Mouse (Mus musculus) megakaryocyte progenitor cell, adult 5-6 weeks (primary cell): ENCODE measurements at regions not wholly inside any gene's neighbourhood (a gene's known extent, or its start where the extent isn't known, plus 50 kb on each side); places are given as distances from the start of the nearest gene placed in this dataset.
A peak's percentile ranks its signal among the peaks of the same experiment; 100 is the strongest.

Experiments
- ATAC-seq: replicated peaks from 2 replicates; pipeline ENCODE4 v1.8.0; 2016; ENCODE audit warnings: mild to moderate bottlenecking, moderate TSS enrichment, inconsistent platforms; ENCODE audit not compliant: poor library complexity

- ATAC-seq, result no peak
Measured at GRCm38 (mm10) chr13:41694749-41695419, 89.2 kb downstream of the Tmem170b start.

GRCm38 (mm10) chr13:41696767-41697445 lies 91.2 kb downstream of the Tmem170b start:
- ATAC-seq, result no peak

GRCm38 (mm10) chr13:41701345-41701744 lies 95.6 kb downstream of the Tmem170b start:
- no peak for ATAC-seq

DNA sequence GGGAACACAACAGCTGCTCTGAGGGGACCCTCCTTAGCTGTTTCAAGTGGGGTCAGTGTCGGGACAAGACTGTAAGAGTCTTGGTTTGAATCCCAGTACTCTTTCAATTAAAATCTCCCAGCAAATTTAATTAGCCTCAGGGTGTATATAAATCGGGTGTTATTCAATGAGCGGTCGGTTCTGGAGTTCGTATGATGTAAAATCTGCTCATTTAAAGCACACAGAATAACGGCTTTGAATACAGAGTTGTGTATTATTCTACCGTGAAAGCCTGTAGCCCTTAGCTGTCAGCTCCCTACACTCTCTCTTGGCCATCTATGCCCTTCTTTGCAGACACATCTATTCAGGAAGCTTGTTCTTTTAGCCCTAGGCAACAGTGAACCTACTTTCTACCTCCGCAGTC lies 96.1 kb downstream of the Tmem170b start:
- ATAC-seq, result no peak

DNA sequence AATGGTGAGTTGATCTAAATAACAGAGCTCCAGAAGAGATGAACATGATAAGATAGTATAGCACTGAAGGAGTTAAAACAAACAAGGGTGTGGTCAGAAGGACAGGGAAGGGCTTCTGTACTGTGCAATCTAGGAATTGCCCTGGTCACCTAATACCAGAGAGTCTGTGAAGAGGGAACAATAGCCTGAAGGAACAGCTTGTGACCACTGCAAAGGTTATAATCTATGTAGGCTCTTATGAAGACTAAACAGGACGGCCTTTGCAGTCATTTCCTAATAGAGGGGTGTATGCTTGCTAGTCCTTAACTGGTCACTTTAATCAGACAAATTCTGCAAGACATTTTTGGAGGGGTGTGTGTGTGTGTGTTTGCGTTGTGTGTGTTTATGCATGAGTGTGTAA lies 97.5 kb downstream of the Tmem170b start:
- ATAC-seq, result no peak

DNA sequence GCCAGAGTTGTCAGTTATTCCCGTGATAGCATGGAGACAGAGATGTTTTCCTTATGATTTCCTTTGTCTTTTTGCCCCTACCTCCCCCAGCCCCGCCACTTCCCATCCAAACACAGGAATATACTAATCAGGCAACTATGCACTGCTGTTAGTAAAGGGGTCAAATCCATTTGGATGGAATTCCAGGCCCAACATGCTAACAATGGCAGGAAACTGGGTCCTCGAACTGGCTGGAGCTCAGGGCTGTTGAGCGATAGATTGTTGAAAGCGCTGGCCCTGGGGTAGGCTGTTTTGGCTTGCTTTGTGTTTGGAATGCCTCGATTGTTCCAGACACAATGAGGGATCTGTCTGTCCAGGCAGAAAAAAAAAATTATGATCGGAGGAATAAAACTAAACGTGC lies 97.9 kb downstream of the Tmem170b start:
- no peak for ATAC-seq

DNA sequence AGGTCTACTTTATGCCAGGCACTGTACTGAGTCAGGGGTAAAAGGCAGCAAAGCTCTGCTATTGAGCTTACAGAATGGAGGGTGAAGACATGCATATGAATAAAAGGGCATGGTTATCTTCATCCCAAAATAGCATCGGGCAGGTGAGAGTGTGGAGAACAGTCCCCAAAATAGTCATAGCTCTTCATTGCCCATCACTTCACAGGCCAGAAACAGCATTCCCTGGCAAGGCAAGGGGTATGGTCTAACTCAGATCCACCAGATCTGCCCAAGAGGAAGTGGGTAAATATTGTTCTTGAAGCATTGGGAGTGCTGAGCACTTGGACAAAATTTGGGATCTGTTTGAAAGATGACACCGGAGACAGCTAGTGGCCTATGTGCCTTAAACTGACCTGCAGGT lies 99.1 kb downstream of the Tmem170b start:
- no peak for ATAC-seq

DNA sequence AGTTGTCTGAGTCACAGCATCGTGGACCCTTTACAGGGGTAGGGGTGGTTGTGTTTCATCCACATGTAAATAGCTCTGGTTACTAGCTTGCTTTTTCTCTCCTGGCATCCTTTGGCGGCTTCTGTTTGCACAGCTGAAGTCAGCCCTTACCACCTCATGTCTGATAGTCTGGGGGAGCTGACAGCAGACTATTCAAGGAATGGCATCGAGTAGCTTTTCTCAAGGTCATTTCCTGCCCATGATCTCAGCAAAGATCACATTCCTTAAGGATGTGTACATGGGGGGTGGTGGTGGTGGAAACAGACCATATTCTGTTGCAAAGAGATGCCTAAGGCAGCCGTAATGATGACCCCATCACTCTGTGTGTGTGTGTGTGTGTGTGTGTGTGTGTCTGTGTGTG lies 99.9 kb downstream of the Tmem170b start:
- ATAC-seq, result no peak

- no peak for ATAC-seq
Measured at GRCm38 (mm10) chr13:41707811-41708210, 102.1 kb downstream of the Tmem170b start.

DNA sequence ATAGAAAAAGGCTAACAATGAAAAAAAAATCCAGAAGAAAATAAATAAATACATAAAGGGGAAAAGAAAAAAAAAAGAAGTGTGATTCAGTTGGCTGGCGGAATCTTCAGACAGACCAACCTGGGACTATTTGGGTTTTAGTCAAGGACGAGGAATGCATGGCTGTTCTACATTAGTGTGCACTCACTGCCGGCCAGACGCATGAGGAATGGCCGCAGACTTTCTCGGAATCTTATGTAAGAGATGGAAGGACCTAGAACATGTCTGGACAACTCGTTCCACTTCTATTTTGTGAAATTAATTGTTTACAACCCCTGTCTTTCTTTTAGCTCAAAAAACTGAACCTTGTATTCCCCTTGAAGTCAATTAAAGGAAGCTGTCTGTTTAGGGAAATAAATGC lies 103.4 kb downstream of the Tmem170b start:
- ATAC-seq, result no peak

DNA sequence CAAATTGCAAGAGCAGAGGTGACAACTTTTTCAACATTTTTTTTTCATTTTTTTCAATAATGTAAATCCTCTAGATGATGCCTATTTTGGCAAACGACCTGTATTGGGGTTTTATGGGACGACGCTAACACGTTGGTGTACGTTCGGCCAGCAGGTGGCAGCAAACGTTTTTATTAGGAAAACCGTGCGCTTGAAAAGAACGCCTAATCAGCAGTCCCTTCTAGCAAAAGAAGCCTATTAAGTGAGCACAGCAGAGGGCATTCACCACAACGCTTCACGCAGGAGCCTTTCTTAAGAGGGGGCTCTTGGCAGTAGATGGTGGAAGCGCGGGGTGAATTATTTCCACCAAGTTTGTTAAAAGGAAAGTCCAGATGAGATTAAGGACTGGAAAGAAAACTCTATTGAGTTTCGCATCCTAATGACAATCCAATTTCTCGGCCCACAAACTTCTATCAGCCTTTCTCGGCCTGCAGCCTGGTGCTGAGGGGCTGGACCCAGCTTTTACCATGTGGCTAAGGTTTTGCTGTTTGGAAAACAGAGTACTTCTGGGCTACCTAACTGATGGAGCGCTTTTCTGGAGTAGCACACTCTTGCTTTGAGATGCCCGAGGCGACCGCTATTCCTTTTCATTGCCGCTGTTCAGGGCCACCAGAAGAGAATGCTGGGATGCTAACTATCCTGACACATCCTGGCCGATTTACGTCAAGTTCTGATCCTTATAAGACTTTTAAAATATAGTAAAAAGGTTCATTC lies 103.9 kb downstream of the Tmem170b start:
- peak; percentile 82 for ATAC-seq

GRCm38 (mm10) chr13:41712616-41713015 lies 106.9 kb downstream of the Tmem170b start:
- no peak for ATAC-seq
